Mouse (Mus musculus) lung, embryonic 14.5 days (tissue): Measurements from ENCODE around the gene Elof1. TPM values are rescaled to one million over a fixed set of nuclear protein-coding genes. Genes with fewer than 3 reads are reported as not detected.

Experiments
- ATAC-seq: fragments of 200-750 bp; cut with Nextera tagmentation; 2 replicates; pipeline ENCODE4 v1.8.0; 2017; ENCODE audit warnings: mild to moderate bottlenecking, moderate TSS enrichment, moderate library complexity; ENCODE audit not compliant: insufficient read depth
- DNase-seq: peaks from one replicate; pipeline ENCODE4 v3.0.0-alpha.2; 2015
- H3K27ac ChIP-seq: fragments of 300-500 bp; sonication (generic); 2 replicates; pipeline ENCODE4 v1.5.1; 2014; ENCODE audit warnings: low read depth, mild to moderate bottlenecking, moderate library complexity
- H3K27me3 ChIP-seq: fragments of 300-500 bp; sonication (generic); 2 replicates; pipeline ENCODE4 v1.6.1; 2014; ENCODE audit warnings: low read length, control low read depth; ENCODE audit not compliant: insufficient read depth
- H3K36me3 ChIP-seq: fragments of 300-500 bp; sonication (generic); 2 replicates; pipeline ENCODE4 v1.6.1; 2014; ENCODE audit warnings: control low read depth; ENCODE audit not compliant: insufficient read depth
- H3K4me1 ChIP-seq: fragments of 300-500 bp; sonication (generic); 2 replicates; pipeline ENCODE4 v1.6.1; 2014; ENCODE audit warnings: antibody characterized with exemption, control low read depth; ENCODE audit not compliant: insufficient read depth
- H3K4me2 ChIP-seq: fragments of 300-500 bp; sonication (generic); 2 replicates; pipeline ENCODE4 v1.6.1; 2014; ENCODE audit warnings: mild to moderate bottlenecking
- H3K4me3 ChIP-seq: fragments of 300-500 bp; sonication (generic); 2 replicates; pipeline ENCODE4 v1.5.1; 2014; ENCODE audit warnings: low read depth, low read length
- H3K9ac ChIP-seq: fragments of 300-500 bp; sonication (generic); 2 replicates; pipeline ENCODE4 v1.6.1; 2014
- H3K9me3 ChIP-seq: fragments of 300-500 bp; sonication (generic); 2 replicates; pipeline ENCODE4 v1.6.1; 2016; ENCODE audit warnings: low read depth, low read length, control low read depth
- CTCF ChIP-seq: IDR thresholded peaks from 2 replicates; pipeline ENCODE4 v1.5.1; 2016; ENCODE audit warnings: antibody characterized with exemption, low read depth
- WGBS: fragments of 180-500 bp; shearing (Covaris S2); extraction: QIAGEN DNeasy Blood & Tissue Kit; methylation state at CpG from one replicate; pipeline ENCODE4 v1.1.7; 2014; 5-methylcytosine and 5-hydroxymethylcytosine counted together
- polyA plus RNA-seq: library from polyadenylated mRNA; unstranded; fragments of >200 nt; fragmentation: Nextera tagmentation; extraction: Ambion mirVana; gene quantifications from 2 replicates; pipeline ENCODE4 v1.2.1, GENCODE M21; 2014

Elof1 gene
- polyA plus RNA-seq, 1 experiment from 2014 or later: 212 TPM

GRCm38 (mm10) chr9:22135644-22136390 is 18.8 kb upstream of the Elof1 start, which contains the start of gene Acp5:
Gene Acp5 (minus strand): TSS chr9:22135711.
- Histone ChIP-seq H3K4me3 (peak within 1 kb of the TSS; percentile 4; the same call in 1 of the 2 replicates), H3K4me1 (no peaks in the 10 kb centered on the region), H3K9me3 (no peaks in the 10 kb centered on the region), H3K27me3 (peaks cover 9% of the 10 kb centered on the region; the same call in 1 of the 2 replicates), H3K9ac (no peak within 1 kb of the TSS), H3K36me3 (no peaks in the 10 kb centered on the region), H3K4me2 (no peak within 1 kb of the TSS), H3K27ac (no peak within 1 kb of the TSS)
- 67% methylated on average over 7 of the region's 7 CpGs for WGBS
- DNase-seq (no peak), ATAC-seq (no peak)
- no peak for TF ChIP-seq CTCF

DNA sequence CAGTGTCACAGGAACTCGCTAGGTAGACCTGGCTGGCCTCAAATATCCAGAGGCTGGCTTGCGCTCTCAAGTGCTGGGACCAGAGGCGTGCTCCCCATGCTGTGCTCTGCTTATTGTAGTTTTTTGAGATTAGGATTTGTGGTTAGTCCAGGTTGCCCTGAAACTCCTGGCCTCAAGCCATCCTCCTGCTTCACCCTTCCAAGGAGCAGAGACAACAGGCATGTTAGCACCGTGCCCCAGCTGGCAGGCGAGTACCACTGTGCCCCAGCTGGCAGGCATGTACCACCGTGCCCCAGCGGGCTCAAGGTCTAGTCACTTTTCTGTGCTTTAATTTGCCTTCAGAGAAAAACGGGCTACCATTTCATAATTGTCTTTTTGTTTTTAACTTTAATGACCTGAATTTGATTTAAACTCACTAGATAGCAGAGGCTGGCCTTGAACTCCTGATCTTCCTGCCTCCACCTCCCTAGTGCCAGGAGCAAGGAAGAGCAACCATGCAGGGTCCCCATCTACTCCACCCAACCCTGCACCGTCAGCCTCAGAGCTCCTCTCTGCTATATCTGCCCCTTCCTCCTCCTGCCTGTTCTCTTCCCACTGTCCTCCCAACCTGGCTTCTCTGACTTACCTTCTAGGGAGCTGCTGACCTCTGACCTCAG is 18.1 kb upstream of the Elof1 start:
- TF ChIP-seq CTCF: no peak
- Histone ChIP-seq H3K4me2 (no peak overlapping the region), H3K4me1 (no peaks in the 10 kb centered on the region), H3K36me3 (no peaks in the 10 kb centered on the region), H3K4me3 (peak overlapping the region; percentile 4; the same call in 1 of the 2 replicates), H3K9ac (no peak overlapping the region), H3K9me3 (no peaks in the 10 kb centered on the region), H3K27ac (no peak overlapping the region), H3K27me3 (peaks cover 9% of the 10 kb centered on the region; the same call in 1 of the 2 replicates)
- WGBS: 73% methylated on average over 9 of the region's 9 CpGs
- ATAC-seq (no peak), DNase-seq (no peak)

- 72% methylated on average over 7 of the region's 7 CpGs for WGBS
- no peak for ATAC-seq
Measured at GRCm38 (mm10) chr9:22134246-22134890, 17.4 kb upstream of the Elof1 start.

DNA sequence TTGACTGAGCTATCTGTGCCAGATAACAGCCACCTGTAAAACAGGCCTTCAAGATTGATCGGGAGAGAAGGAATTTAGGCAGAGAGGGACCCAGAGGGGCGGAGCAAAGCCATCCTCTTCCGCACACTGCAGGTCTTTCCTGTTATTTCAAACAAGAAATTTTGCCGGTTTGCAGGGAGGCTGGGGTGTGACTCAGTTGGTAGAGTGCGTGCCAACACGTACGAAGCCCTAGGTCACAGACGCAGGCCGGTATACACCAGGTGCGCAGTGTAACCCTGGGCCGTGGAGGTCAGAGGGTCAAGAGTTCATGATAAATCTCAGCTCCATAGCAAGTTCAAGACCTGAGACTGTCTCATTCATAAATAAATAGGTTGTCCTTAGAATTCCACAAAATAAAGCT is 15.2 kb upstream of the Elof1 start:
- Histone ChIP-seq H3K27ac (no peak overlapping the region), H3K9me3 (no peaks in the 10 kb centered on the region), H3K27me3 (peaks cover 9% of the 10 kb centered on the region; the same call in 1 of the 2 replicates), H3K4me3 (peak overlapping the region; percentile 30), H3K36me3 (no peaks in the 10 kb centered on the region), H3K4me1 (no peaks in the 10 kb centered on the region), H3K9ac (peak overlapping the region; percentile 43; the same call in 1 of the 2 replicates), H3K4me2 (peak overlapping the region; percentile 78)
- WGBS: 28% methylated on average over 11 of the region's 11 CpGs
- DNase-seq (no peak), ATAC-seq (peak; percentile 15; the same call in 1 of the 2 replicates)
- no peak for TF ChIP-seq CTCF

More at GRCm38 (mm10) chr9:22134246-22134890, 17.4 kb upstream of the Elof1 start:
- Histone ChIP-seq H3K36me3 (no peaks in the 10 kb centered on the region), H3K27ac (no peak overlapping the region), H3K4me3 (peak overlapping the region; percentile 4; the same call in 1 of the 2 replicates), H3K4me2 (no peak overlapping the region), H3K4me1 (no peaks in the 10 kb centered on the region), H3K27me3 (peaks cover 9% of the 10 kb centered on the region; the same call in 1 of the 2 replicates), H3K9me3 (no peaks in the 10 kb centered on the region), H3K9ac (no peak overlapping the region)
- TF ChIP-seq CTCF: no peak
- DNase-seq: no peak

GRCm38 (mm10) chr9:22131226-22131981 is 14.4 kb upstream of the Elof1 start:
- Histone ChIP-seq H3K27ac (no peak overlapping the region), H3K9me3 (no peaks in the 10 kb centered on the region), H3K36me3 (no peaks in the 10 kb centered on the region), H3K27me3 (peaks cover 9% of the 10 kb centered on the region; the same call in 1 of the 2 replicates), H3K9ac (peak overlapping the region; percentile 43), H3K4me3 (peak overlapping the region; percentile 30), H3K4me1 (no peaks in the 10 kb centered on the region), H3K4me2 (peak overlapping the region; percentile 78)
- peak; percentile 68 for DNase-seq
- peak; percentile 74 for ATAC-seq
- WGBS: 1% methylated on average over 35 of the region's 35 CpGs
- TF ChIP-seq CTCF: no peak

DNA sequence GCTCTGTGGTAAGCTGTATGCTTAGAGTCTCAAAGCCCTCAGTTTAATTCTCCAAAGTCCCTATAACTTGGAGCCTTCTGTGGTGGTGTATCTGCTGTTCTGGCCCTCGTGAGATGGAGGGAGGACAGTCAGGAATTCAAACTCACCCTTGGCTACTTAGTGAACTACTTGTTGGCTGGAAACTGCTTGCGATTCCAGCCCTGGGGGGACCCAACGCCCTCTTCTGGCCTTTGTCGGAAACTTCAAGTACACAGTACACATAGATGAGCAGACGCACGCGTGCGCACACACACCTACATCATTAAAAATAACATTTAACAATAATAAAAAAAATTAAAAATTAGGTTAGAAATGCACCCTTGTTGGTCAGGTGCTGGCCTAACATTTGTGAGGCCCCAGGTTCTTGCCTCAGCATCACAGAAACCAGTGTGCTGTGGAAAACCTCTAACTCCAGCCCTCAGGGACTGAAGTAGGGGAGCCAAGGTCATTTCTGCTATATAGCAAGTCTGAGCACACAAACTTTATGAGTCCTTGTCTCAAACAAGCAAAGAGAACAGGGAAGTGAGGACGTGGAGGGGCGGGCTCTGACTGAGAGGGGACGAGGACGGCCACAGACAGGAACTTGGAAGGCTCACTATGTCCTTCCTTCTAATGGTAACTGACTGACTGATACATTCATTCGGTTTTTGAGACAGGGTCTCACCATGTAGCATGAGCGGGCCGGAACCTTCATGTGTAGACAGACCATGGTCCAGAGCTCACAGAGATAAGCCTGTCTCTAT is 8.5 kb upstream of the Elof1 start:
- DNase-seq (no peak), ATAC-seq (no peak)

More for the DNA sequence above, 8.5 kb upstream of the Elof1 start:
- 86% methylated on average over 15 of the region's 15 CpGs for WGBS
- H3K9ac ChIP-seq: no peak overlapping the region
- no peaks in the 10 kb centered on the region for H3K4me1 ChIP-seq
- no peak overlapping the region for H3K27ac ChIP-seq
- H3K4me2 ChIP-seq: no peak overlapping the region
- no peaks in the 10 kb centered on the region for H3K27me3 ChIP-seq
- no peaks in the 10 kb centered on the region for H3K36me3 ChIP-seq
- no peak for TF ChIP-seq CTCF
- no peaks in the 10 kb centered on the region for H3K9me3 ChIP-seq
- no peak overlapping the region for H3K4me3 ChIP-seq
